Mouse (Mus musculus): ENCODE measurements at regions not wholly inside any gene's neighbourhood (a gene's known extent, or its start where the extent isn't known, plus 50 kb on each side); places are given as distances from the start of the nearest gene placed in this dataset.

DNA sequence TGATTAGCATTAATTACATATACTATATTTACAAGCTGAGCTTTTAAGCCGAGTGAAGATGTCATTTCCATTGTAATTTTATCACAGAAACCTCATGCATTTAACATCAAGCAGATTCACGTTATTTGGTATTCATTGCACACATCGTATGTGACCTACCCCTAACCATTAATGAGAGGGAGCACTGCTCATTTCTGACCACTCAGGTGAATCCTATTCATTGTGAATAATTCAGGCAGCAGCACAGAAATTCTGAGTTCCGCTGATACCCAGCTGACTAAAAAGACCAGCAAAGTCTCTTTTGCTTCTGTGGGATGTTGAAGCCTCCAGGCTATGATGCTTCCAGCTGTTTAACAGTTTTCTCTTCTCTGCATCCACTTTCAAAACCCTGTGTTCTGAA, 74.3 kb upstream of the Fat4 start:
- TF ChIP-seq CTCF (IDR thresholded peaks at IDR 0.05; ENCODE audit: control insufficient read depth, insufficient read depth, low read length), result no peak
- TF ChIP-seq POLR2A (IDR thresholded peaks at IDR 0.05; ENCODE audit: borderline replicate concordance, control insufficient read depth, low read depth, low read length), result no peak
